Mouse (Mus musculus) kidney, adult 10 weeks (tissue): ENCODE measurements around the gene Rslcan18. TPM values are rescaled to one million over a fixed set of nuclear protein-coding genes. Genes with fewer than 3 reads are reported as not detected.

Source experiments
- polyA plus RNA-seq: library from polyadenylated mRNA; stranded (reverse); fragments of 350-450 nt; fragmentation: Illumina TruSeq; extraction: RNeasy Lipid Tissue Mini Kit (QIAGEN cat#74804); gene quantifications from one replicate; pipeline ENCODE4 v1.2.3, GENCODE M21; 2014; ENCODE audit warnings: low read depth, low replicate concordance

Gene Rslcan18
- polyA plus RNA-seq: 2.8 TPM

GRCm38 (mm10) chr13:67116163-67116562, at the start of gene Rslcan18:
Gene Rslcan18 (minus strand): TSS chr13:67116263.

GRCm38 (mm10) chr13:67121360-67121759, 5.3 kb upstream of the Rslcan18 start, which contains the start of gene Zfp759:
Gene Zfp759 (plus strand): TSS chr13:67121660.

DNA sequence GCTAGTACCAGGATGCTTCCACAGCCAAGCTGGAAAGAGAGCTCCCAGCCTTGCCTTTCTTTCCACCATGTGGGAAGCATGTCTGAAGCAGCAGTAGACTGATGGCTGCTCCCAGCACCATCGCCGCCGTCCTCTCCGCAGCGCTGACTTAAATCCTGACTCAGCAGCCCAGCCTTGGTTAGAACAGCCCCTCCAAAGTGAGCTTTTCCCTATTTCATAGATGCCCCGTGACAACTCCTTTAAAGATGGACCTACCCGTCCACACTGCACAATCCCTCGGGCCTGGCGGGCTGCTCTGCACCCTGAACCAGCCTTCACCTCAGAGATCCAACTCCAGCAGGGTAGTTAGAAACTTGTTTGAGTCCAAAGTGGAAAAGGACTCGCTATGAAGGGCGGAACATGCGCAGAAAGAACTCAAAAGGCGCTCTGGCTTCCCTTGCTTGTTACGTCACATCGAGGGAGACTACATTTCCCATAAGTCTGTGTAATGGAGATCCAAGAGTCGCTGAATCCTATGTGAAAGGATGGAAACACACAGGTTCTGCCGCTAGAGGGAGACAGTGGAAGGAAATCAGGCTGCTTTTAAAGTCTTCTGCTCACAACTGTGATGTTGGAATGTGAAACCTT, 7.8 kb downstream of the Rslcan18 start, which contains the start of gene Gm28557:
Gm28557 (minus strand) TSS at position 411 of the 627 bp plus-strand sequence.

GRCm38 (mm10) chr13:67097876-67098275, 18.2 kb downstream of the Rslcan18 start, which contains the start of gene Zfp708:
Gene Zfp708 (minus strand): TSS chr13:67097976.

DNA sequence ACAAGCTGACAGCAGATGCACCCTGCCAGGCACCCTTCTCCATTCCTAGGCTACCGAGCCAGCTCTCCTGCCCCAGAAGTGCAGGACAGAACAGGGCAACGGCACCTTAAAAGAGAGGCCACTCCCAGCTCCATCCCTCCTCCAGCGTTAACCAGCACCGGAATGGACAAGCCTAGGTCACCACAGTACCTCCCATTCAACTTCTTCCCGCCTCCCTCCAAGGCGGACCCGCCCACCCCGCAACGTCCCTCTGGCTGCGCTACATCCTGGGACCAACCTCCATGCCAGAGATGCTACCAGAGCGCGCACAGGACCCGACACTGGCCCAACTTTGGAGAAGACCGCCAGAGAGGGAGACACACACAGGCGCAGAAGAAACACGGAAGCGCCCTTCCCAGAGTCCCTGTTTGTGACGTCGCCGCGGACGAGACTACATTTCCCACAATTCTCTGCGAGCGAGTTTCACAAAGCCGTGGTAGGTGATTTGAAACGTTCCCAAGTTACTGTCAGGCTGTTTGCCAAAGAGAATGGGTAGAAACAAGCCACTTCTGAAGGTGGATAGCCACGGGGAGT, 55.2 kb downstream of the Rslcan18 start, which contains the start of gene Zfp712:
Zfp712 (minus strand) TSS at position 385 of the 573 bp plus-strand sequence.

Other genes with a start within 250 kb of the Rslcan18 start
- gene Gm10767, start 211.3 kb downstream of the Rslcan18 start, polyA plus RNA-seq: 9.3 TPM
- 6.8 TPM for gene Zfp712, start 55.1 kb downstream of the Rslcan18 start, polyA plus RNA-seq
- 14.0 TPM for gene Zfp708, start 18.3 kb downstream of the Rslcan18 start, polyA plus RNA-seq
- 13.1 TPM for gene Gm28557, start 7.7 kb downstream of the Rslcan18 start, polyA plus RNA-seq
- gene Zfp759, start 5.4 kb upstream of the Rslcan18 start, polyA plus RNA-seq: 16.3 TPM
- 16.8 TPM for gene Rsl1, start 56.9 kb upstream of the Rslcan18 start, polyA plus RNA-seq
- gene Zfp455, start 78.2 kb upstream of the Rslcan18 start, polyA plus RNA-seq: 5.5 TPM
- gene Zfp458, start 162.2 kb upstream of the Rslcan18 start, polyA plus RNA-seq: 9.5 TPM
- 2.1 TPM for gene Zfp457, start 190.2 kb upstream of the Rslcan18 start, polyA plus RNA-seq
- gene Zfp595, start 216.3 kb upstream of the Rslcan18 start, polyA plus RNA-seq: 16.5 TPM
- not detected for gene Gm28044, start 244.3 kb upstream of the Rslcan18 start, polyA plus RNA-seq
- gene Zfp953, start 244.3 kb upstream of the Rslcan18 start, polyA plus RNA-seq: 12.6 TPM